Mouse (Mus musculus) cerebellum, adult 2 months (tissue): ENCODE results near the gene Dap3. TPM values are rescaled to one million over a fixed set of nuclear protein-coding genes. Genes with fewer than 3 reads are reported as not detected.

Experiments
- DNase-seq, 2 experiments: peaks; one replicate each; pipeline ENCODE4 v3.0.0; 2021
- H3K27ac ChIP-seq: fragments of 200-500 bp; 2 replicates; pipeline ENCODE4 v1.5.1; 2012; ENCODE audit warnings: low read length, control low read depth, inconsistent platforms; ENCODE audit not compliant: insufficient read depth
- H3K27me3 ChIP-seq: fragments of 200-500 bp; 2 replicates; pipeline ENCODE4 v1.6.1; 2012; ENCODE audit warnings: inconsistent platforms, mild to moderate bottlenecking, low read length, moderate library complexity; ENCODE audit not compliant: control insufficient read depth, insufficient read depth
- H3K4me1 ChIP-seq: fragments of 200-500 bp; 2 replicates; pipeline ENCODE4 v1.6.1; 2011; ENCODE audit warnings: low read length; ENCODE audit not compliant: control insufficient read depth, insufficient read depth
- H3K4me3 ChIP-seq: fragments of 200-500 bp; replicated peaks from 2 replicates; pipeline ENCODE3; 2011; ENCODE audit warnings: mild to moderate bottlenecking, low read depth, low read length, control low read depth; ENCODE audit not compliant: insufficient read depth
- CTCF ChIP-seq: fragments of 200-500 bp; IDR thresholded peaks from 2 replicates; pipeline ENCODE4 v1.5.1; 2011; ENCODE audit warnings: low read depth, mild to moderate bottlenecking, control low read depth, low read length, moderate library complexity, borderline replicate concordance; ENCODE audit not compliant: insufficient read depth
- POLR2A ChIP-seq: fragments of 200-500 bp; IDR thresholded peaks from 2 replicates; pipeline ENCODE4 v1.6.1; 2011; ENCODE audit warnings: low read length, control low read depth, borderline replicate concordance; ENCODE audit not compliant: insufficient read depth
- WGBS: fragments of 180-500 bp; shearing (Covaris S2); methylation state at CpG from one replicate; pipeline ENCODE4 v1.1.7; 2018; 5-methylcytosine and 5-hydroxymethylcytosine counted together
- polyA plus RNA-seq: library from polyadenylated mRNA; depleted of rRNA; stranded (reverse); fragments of >200 nt; gene quantifications from 2 replicates; pipeline ENCODE4 v1.2.3, GENCODE M21; 2012

The Dap3 gene
- polyA plus RNA-seq, 1 experiment = 131 TPM

- Histone ChIP-seq H3K27me3 (no peaks in the 10 kb centered on the region), H3K4me1 (no peaks in the 10 kb centered on the region), H3K27ac (no peak overlapping the region), H3K4me3 (no peak overlapping the region)
- WGBS = 95% methylated on average over 2 of the region's 2 CpGs
- TF ChIP-seq CTCF (no peak), POLR2A (no peak)
- DNase-seq = no peak
Measured at GRCm38 (mm10) chr3:88925651-88926050, 25.3 kb downstream of the Dap3 start.

GRCm38 (mm10) chr3:88923989-88924591 is 26.9 kb downstream of the Dap3 start:
- Histone ChIP-seq H3K27me3 (no peaks in the 10 kb centered on the region), H3K4me1 (no peaks in the 10 kb centered on the region), H3K27ac (no peak overlapping the region), H3K4me3 (no peak overlapping the region)
- DNase-seq = no peak
- WGBS = 60% methylated on average over 8 of the region's 8 CpGs
- no peak for TF ChIP-seq POLR2A
- TF ChIP-seq CTCF = no peak

- no peak for DNase-seq
- no peaks in the 10 kb centered on the region for H3K27me3 ChIP-seq
- H3K27ac ChIP-seq = no peak overlapping the region
- 92% methylated on average over 9 of the region's 9 CpGs for WGBS
- no peak overlapping the region for H3K4me3 ChIP-seq
- no peaks in the 10 kb centered on the region for H3K4me1 ChIP-seq
- TF ChIP-seq POLR2A (no peak), CTCF (no peak)
Measured at GRCm38 (mm10) chr3:88921411-88921810, 29.6 kb downstream of the Dap3 start.

DNA sequence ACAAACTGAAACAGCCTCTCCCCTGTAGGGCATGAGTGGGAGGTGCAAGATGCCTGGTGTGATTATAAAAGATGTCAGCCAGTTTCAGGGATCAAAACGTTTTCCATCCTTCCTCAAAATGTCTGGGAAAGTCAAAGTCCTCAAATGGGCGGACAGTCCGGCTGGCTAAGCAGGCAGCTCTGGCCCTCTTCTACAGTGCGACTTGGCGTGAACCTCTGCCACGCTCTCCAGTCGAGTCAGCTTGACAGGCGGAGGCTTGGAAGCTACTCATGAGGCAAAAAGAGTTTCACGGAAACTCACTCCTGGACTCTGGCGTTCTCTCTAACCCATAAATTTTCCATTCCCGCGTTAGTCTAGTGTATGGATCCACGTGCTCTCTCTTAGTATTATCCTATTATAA is 32.0 kb downstream of the Dap3 start:
- H3K4me3 ChIP-seq = no peak overlapping the region
- WGBS = 54% methylated on average over 13 of the region's 13 CpGs
- H3K4me1 ChIP-seq = 0 out of 2 replicates have a peak, but pooled peaks cover 4% of the 10 kb centered on the region
- no peaks in the 10 kb centered on the region for H3K27me3 ChIP-seq
- H3K27ac ChIP-seq = no peak overlapping the region
- no peak for TF ChIP-seq POLR2A
- TF ChIP-seq CTCF = no peak
- no peak for DNase-seq

- no peak for DNase-seq
- H3K4me1 ChIP-seq = 0 out of 2 replicates have a peak, but pooled peaks cover 4% of the 10 kb centered on the region
- WGBS = 17% methylated on average over 8 of the region's 8 CpGs
- H3K27ac ChIP-seq = peak overlapping the region; percentile 83; the same call in 1 of the 2 replicates
- TF ChIP-seq POLR2A (no peak), CTCF (no peak)
- no peaks in the 10 kb centered on the region for H3K27me3 ChIP-seq
- peak overlapping the region; percentile 75 for H3K4me3 ChIP-seq
Measured at GRCm38 (mm10) chr3:88914384-88914810, 36.6 kb downstream of the Dap3 start.

DNA sequence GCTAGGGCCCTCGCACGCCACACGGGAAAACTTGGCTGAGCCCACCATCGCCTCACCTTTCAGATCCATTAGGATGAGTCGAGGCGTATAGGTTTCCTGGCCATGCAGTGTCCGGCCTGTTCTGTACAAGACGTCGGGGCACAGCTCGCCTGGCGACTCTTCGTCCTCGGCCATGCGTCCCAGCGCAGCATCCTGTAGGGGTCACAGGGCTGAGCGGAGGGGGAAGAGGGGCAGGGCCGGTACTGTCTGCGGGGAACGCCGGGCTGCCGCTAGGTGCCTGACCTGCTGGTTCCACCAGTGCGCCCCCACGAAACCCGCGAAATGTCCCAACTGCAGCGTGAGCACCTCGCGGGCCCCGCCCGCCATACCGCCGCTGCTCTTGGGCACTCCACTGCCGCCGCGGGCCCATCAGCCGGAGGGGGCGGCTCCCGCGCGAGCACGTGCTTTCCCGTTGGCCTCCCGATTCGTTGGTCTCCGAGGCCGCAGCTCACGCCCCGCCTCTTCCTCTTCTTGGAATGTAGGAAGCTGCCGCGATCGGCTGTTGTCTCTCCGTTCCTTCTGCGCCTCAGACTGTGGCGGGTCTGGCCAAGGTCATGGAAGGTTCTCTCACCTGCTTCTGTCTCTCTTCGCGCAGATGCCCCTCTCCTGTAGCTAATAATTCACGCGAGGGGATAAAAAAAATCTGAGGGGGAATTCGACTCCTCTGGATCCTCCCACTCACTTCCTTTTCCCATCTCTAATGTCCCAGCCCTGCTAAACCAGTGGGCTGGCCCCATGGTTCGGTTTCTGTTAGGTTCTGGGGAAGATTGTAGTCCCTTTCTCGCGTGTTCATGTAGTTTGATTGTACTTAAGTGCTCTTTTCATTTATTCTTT is 37.2 kb downstream of the Dap3 start, which contains the start of gene Msto1:
Gene Msto1, minus strand, starts transcription at position 489 of the 873 bp plus-strand sequence.
- DNase-seq = peak; percentile 92 to 94
- peak within 1 kb of the TSS; percentile 75 for H3K4me3 ChIP-seq
- peak within 1 kb of the TSS; percentile 83 for H3K27ac ChIP-seq
- H3K27me3 ChIP-seq = no peaks in the 10 kb centered on the region
- under 1% methylated on average over 62 of the region's 62 CpGs for WGBS
- TF ChIP-seq POLR2A = peak; percentile 97
- TF ChIP-seq CTCF = no peak
- 0 out of 2 replicates have a peak, but pooled peaks cover 4% of the 10 kb centered on the region for H3K4me1 ChIP-seq

- no peak overlapping the region for H3K4me3 ChIP-seq
- TF ChIP-seq POLR2A (no peak), CTCF (no peak)
- no peak for DNase-seq
Measured at GRCm38 (mm10) chr3:88912585-88912984, 38.4 kb downstream of the Dap3 start.

More at GRCm38 (mm10) chr3:88912585-88912984, 38.4 kb downstream of the Dap3 start:
- WGBS = 92% methylated on average over 7 of the region's 7 CpGs
- no peak overlapping the region for H3K27ac ChIP-seq
- 0 out of 2 replicates have a peak, but pooled peaks cover 4% of the 10 kb centered on the region for H3K4me1 ChIP-seq
- no peaks in the 10 kb centered on the region for H3K27me3 ChIP-seq
